Mouse (Mus musculus) neural tube, embryonic 14.5 days (tissue): ENCODE results near the gene AB124611. TPM values are rescaled to one million over a fixed set of nuclear protein-coding genes. Genes with fewer than 3 reads are reported as not detected.

ENCODE experiments used
- ATAC-seq: fragments of 200-750 bp; cut with Nextera tagmentation; 2 replicates; pipeline ENCODE4 v1.8.0; 2017; ENCODE audit warnings: low read depth, mild to moderate bottlenecking, moderate TSS enrichment, moderate library complexity
- H3K27ac ChIP-seq: fragments of 300-500 bp; sonication (generic); 2 replicates; pipeline ENCODE4 v1.5.1; 2014; ENCODE audit warnings: low read depth, mild to moderate bottlenecking, control low read depth, low read length, moderate library complexity, mixed read lengths
- H3K27me3 ChIP-seq: fragments of 300-500 bp; sonication (generic); 2 replicates; pipeline ENCODE4 v1.6.1; 2014; ENCODE audit warnings: low read length; ENCODE audit not compliant: control insufficient read depth, insufficient read depth
- H3K36me3 ChIP-seq: fragments of 300-500 bp; sonication (generic); 2 replicates; pipeline ENCODE4 v1.6.1; 2014; ENCODE audit warnings: low read length, mixed read lengths; ENCODE audit not compliant: control insufficient read depth, insufficient read depth
- H3K4me1 ChIP-seq: fragments of 300-500 bp; sonication (generic); 2 replicates; pipeline ENCODE4 v1.6.1; 2014; ENCODE audit warnings: low read length; ENCODE audit not compliant: control insufficient read depth, insufficient read depth
- H3K4me2 ChIP-seq: fragments of 300-500 bp; sonication (generic); 2 replicates; pipeline ENCODE4 v1.6.1; 2014; ENCODE audit warnings: mild to moderate bottlenecking, low read depth, low read length, control low read depth
- H3K4me3 ChIP-seq: fragments of 300-500 bp; sonication (generic); 2 replicates; pipeline ENCODE4 v1.5.1; 2014; ENCODE audit warnings: low read depth, low read length, control low read depth, mixed read lengths
- H3K9ac ChIP-seq: fragments of 300-500 bp; sonication (generic); replicated peaks from 2 replicates; pipeline ENCODE4 v1.6.1; 2014; ENCODE audit warnings: low read depth, mild to moderate bottlenecking, control low read depth, low read length, mixed read lengths
- H3K9me3 ChIP-seq: fragments of 300-500 bp; sonication (generic); 2 replicates; pipeline ENCODE4 v1.6.1; 2016; ENCODE audit warnings: low read length; ENCODE audit not compliant: control insufficient read depth
- WGBS: fragments of 180-500 bp; shearing (Covaris S2); extraction: QIAGEN DNeasy Blood & Tissue Kit; methylation state at CpG from one replicate; pipeline ENCODE4 v1.1.7; 2014; 5-methylcytosine and 5-hydroxymethylcytosine counted together
- polyA plus RNA-seq: library from polyadenylated mRNA; unstranded; fragments of >200 nt; fragmentation: Nextera tagmentation; extraction: Ambion mirVana; gene quantifications from 2 replicates; pipeline ENCODE4 v1.2.1, GENCODE M21; 2014

Gene AB124611
- polyA plus RNA-seq, 1 experiment from 2014 or later, result 2.5 TPM

DNA sequence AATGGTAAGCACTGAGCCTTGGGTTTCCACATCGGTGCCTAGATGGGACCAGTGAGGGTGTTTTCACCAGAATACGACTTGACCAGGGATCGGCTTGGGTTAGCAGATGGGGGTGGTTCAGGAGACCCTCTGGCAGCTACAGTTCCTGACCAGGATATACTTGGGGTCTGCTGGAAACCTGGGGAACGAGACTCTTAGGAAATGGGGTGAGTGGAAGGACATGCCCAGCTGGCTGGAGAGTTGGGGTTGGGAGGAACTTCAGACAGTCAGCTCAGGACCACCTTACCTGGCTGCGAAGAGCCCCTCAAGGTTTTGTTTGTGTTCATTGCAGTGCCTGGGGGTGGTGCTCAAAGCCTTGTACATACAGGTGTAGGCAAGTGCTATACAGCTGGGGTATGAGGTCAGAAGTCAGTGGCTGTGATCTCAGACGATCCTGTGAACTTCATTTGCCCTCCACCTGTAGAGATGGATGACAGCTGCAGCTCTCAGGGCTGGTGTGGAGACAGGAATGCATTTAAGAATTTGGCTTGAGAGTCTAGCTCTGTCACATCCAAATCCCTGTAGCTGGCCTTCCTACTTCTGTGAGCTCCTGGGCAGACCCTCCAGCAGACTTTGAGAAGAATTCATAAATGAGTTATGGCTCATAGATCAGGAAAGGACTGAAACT is 27.8 kb downstream of the AB124611 start:
- ATAC-seq, result no peak
- Histone ChIP-seq H3K4me1 (peaks cover 5% of the 10 kb centered on the region), H3K27ac (no peak overlapping the region), H3K4me3 (no peak overlapping the region), H3K36me3 (peaks cover 11% of the 10 kb centered on the region; the same call in 1 of the 2 replicates), H3K9me3 (no peaks in the 10 kb centered on the region), H3K27me3 (no peaks in the 10 kb centered on the region), H3K4me2 (no peak overlapping the region), H3K9ac (no peak overlapping the region)
- WGBS, result 91% methylated on average over 6 of the region's 6 CpGs

DNA sequence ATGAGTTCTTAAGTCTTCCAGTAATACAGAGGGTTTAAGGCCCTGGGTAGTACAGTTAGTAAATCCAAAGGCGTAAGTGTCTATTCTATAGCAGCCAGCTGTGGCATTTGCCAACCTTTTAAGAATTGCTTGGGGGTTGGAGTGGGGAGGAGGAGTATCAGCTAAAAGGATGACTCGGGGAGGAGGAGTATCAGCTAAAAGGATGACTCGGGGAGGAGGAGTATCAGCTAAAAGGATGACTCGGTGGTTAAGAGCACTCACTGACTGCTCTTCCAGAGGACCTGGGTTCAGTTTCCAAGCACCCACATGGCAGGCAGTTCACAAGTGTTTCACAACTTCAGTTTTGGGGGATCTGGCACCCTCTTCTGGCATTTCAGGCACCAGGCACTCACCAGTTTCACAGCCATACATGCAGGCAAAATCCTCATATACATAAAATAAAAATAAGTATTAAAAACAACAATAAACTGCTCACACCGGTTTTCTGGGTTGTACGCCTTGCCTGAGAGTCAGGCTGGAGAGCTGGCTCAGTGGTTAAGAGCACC is 29.3 kb downstream of the AB124611 start:
- no peak overlapping the region for H3K4me3 ChIP-seq
- no peak overlapping the region for H3K27ac ChIP-seq
- WGBS, result 89% methylated on average over 6 of the region's 6 CpGs
- H3K36me3 ChIP-seq, result peaks cover 7% of the 10 kb centered on the region; the same call in 1 of the 2 replicates
- H3K27me3 ChIP-seq, result no peaks in the 10 kb centered on the region
- no peak overlapping the region for H3K9ac ChIP-seq
- H3K4me2 ChIP-seq, result no peak overlapping the region
- no peaks in the 10 kb centered on the region for H3K4me1 ChIP-seq
- no peak for ATAC-seq
- H3K9me3 ChIP-seq, result no peaks in the 10 kb centered on the region

DNA sequence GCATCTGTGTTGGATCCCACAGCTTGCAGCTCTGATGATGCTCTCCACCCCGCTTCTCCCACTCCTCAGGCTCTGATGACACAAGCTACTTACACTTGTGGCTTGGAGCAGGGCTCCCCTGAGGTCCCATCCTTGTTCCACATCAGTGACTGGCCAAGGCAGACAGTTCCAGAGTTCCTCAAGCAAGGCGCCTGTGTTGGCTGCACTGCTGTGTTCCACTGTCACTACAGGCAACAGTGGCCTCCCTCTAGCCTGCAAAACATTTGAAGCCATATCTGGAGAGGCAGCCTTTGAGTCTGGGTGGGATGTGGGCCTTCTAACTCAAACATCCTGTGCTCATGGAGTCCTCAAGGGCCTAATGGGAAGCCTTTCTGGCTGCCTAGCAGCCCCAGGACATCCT is 31.0 kb downstream of the AB124611 start:
- Histone ChIP-seq H3K27me3 (no peaks in the 10 kb centered on the region), H3K4me3 (no peak overlapping the region), H3K36me3 (0 out of 2 replicates have a peak, but pooled peaks cover 4% of the 10 kb centered on the region), H3K9ac (no peak overlapping the region), H3K27ac (no peak overlapping the region), H3K9me3 (no peaks in the 10 kb centered on the region), H3K4me1 (no peaks in the 10 kb centered on the region), H3K4me2 (no peak overlapping the region)
- no peak for ATAC-seq
- 88% methylated on average over 2 of the region's 2 CpGs for WGBS

DNA sequence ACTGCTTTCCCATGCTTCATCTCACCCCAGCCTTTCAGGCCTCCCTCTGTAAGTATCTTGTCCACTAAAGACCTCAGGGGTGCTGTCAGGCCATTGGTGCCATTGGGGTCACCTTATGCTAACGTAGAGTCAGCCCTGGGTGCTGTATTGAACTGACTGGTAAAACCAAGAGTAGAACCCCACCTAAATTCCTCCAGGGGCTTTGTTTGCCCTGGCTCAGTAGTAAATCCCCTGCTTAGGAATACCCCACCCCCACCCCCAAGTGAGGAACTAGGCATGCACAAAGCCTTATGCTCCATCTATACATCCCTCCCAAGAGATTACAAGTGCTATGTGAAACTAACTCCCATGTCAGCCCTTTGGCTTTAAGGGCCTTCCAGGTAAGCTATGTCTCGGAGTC is 31.6 kb downstream of the AB124611 start:
- Histone ChIP-seq H3K9me3 (no peaks in the 10 kb centered on the region), H3K27ac (no peak overlapping the region), H3K36me3 (0 out of 2 replicates have a peak, but pooled peaks cover 4% of the 10 kb centered on the region), H3K4me1 (no peaks in the 10 kb centered on the region), H3K27me3 (no peaks in the 10 kb centered on the region), H3K4me2 (no peak overlapping the region), H3K4me3 (no peak overlapping the region), H3K9ac (no peak overlapping the region)
- ATAC-seq, result no peak
- WGBS, result 95% methylated on average over 2 of the region's 2 CpGs

DNA sequence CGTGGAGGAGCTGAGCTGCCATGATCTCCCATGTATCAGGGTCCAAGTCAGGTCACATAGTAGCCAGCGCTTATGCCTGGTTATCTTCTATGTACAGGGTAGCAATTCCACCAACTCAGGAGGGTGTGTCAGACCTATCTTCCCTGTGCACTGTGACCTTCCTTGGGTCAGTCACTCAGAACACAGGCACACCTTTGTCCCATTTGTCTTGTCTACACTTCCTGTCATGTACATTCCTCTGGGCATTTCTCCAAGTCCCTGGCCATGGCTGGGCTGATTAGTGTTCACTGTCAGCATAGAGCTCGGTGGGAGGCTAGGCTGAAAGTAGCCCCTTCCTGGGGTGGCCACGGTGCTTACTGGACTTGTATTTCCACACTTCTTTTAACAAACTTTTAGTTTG is 32.4 kb downstream of the AB124611 start:
- WGBS, result 82% methylated on average over 4 of the region's 4 CpGs

DNA sequence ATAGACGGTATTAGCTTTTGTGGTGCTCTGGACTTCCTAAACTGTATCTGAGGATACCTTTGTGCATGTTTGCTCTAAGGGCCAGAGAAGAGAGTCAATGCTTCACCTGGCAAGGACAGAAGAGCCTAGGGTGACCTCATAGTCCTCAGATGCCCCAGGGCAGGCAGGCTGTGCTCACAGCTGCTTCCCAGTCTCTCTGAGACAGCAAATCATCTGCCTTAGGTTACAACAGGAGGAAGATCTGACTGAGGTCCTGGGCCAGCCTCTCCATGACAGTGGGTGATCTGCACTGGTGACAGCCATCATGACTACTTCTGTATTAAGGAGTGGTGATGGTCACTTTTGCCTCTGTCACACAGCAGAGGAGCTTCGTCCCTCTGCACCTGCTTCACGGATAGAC is 33.2 kb downstream of the AB124611 start:
- Histone ChIP-seq H3K27ac (no peak overlapping the region), H3K4me2 (no peak overlapping the region), H3K9me3 (no peaks in the 10 kb centered on the region), H3K4me3 (no peak overlapping the region), H3K4me1 (no peaks in the 10 kb centered on the region), H3K36me3 (0 out of 2 replicates have a peak, but pooled peaks cover 4% of the 10 kb centered on the region), H3K27me3 (no peaks in the 10 kb centered on the region), H3K9ac (no peak overlapping the region)
- ATAC-seq, result no peak
- 97% methylated on average over 3 of the region's 3 CpGs for WGBS

More for the DNA sequence above, 32.4 kb downstream of the AB124611 start:
- no peaks in the 10 kb centered on the region for H3K27me3 ChIP-seq
- H3K4me3 ChIP-seq, result no peak overlapping the region
- no peak overlapping the region for H3K27ac ChIP-seq
- no peak overlapping the region for H3K9ac ChIP-seq
- H3K4me2 ChIP-seq, result no peak overlapping the region
- no peaks in the 10 kb centered on the region for H3K9me3 ChIP-seq
- no peaks in the 10 kb centered on the region for H3K4me1 ChIP-seq
- 0 out of 2 replicates have a peak, but pooled peaks cover 4% of the 10 kb centered on the region for H3K36me3 ChIP-seq
- ATAC-seq, result no peak

DNA sequence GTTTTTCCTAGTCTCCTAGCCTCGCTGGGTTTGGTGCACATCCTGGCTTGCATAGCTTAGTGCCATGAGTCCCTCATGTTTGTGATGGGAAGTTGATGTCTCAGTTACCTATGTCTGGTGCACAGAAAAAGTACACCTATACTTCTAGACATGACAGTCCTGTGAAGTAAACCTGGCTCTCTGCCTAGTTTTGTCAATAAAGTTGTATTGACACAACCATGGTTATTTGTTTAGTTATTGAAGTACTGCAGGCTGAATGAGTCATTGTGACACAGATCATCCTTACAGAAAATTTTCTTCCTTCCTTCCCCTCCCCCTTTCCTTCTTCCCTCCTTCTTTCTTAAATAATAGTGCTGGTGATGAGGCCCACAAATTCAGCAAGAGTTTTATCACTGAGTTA is 38.4 kb downstream of the AB124611 start:
- Histone ChIP-seq H3K4me3 (no peak overlapping the region), H3K36me3 (no peaks in the 10 kb centered on the region), H3K4me2 (no peak overlapping the region), H3K4me1 (no peaks in the 10 kb centered on the region), H3K27me3 (no peaks in the 10 kb centered on the region), H3K9me3 (no peaks in the 10 kb centered on the region), H3K27ac (no peak overlapping the region), H3K9ac (no peak overlapping the region)
- ATAC-seq, result no peak
- WGBS, result 81% methylated on average over 1 of the region's 1 CpGs

DNA sequence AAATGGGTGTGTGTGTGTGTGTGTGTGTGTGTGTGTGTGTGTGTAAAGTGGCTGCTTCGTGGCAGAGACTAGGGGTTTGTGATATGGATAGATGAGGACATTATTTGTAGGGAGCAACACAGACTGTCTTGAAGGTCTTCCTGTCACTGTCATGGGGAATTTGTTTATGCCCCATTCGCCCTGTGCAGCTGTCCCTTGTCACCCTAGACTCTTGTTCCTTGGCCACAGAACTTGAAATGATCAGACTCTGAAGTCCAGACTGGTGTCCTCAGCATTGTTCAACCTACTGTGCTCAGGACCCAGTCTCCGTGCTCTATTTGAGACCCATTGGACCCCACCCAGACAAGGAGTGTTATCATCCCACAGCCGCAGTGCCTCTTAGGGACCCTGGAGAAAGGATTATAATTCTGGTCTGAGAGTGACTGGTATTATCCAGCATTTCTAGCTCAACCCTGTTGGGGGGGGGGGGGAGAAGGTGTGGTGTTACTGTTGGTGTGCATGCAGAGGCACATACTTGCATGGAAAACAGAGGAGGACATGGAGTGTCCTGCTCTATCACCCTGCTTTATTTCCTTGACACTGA is 39.1 kb downstream of the AB124611 start:
- Histone ChIP-seq H3K9ac (no peak overlapping the region), H3K4me2 (no peak overlapping the region)

DNA sequence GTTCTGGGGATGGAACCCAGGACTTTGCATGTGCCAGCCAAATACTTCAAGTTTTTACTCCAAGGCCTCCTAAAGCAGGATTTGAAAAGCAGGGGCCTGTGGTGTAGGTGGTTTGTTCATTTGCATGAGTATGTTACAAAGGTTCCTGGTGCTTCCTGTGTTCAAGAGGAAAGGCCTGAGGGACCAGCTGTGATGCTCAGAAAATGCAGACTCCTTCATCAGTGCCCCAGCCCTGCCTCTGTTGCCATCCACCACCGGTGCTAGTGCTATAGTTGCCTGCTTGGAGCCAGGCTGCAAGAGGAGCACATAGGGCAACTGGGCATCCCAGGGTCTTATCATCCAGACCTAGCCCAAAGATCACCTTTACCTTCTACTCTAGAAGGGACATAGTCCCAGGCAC is 40.6 kb downstream of the AB124611 start:
- H3K36me3 ChIP-seq, result peaks cover 14% of the 10 kb centered on the region
- no peak overlapping the region for H3K9ac ChIP-seq
- WGBS, result 87% methylated on average over 1 of the region's 1 CpGs
- ATAC-seq, result no peak
- H3K9me3 ChIP-seq, result no peaks in the 10 kb centered on the region
- no peak overlapping the region for H3K4me2 ChIP-seq
- no peaks in the 10 kb centered on the region for H3K4me1 ChIP-seq
- H3K27me3 ChIP-seq, result no peaks in the 10 kb centered on the region
- no peak overlapping the region for H3K4me3 ChIP-seq
- no peak overlapping the region for H3K27ac ChIP-seq

More for the DNA sequence above, 39.1 kb downstream of the AB124611 start:
- Histone ChIP-seq H3K9me3 (no peaks in the 10 kb centered on the region), H3K4me3 (no peak overlapping the region), H3K36me3 (peaks cover 3% of the 10 kb centered on the region), H3K27ac (no peak overlapping the region), H3K4me1 (no peaks in the 10 kb centered on the region), H3K27me3 (no peaks in the 10 kb centered on the region)
- WGBS, result 91% methylated on average over 4 of the region's 4 CpGs
- no peak for ATAC-seq
